8 mouse cellular contexts compared by ENCODE assay signal in genomic region chr2:33640171-33640721, GRCm38 (mm10). TPM values are rescaled to one million over a fixed set of nuclear protein-coding genes. Genes with fewer than 3 reads are reported as not detected.
A peak's percentile ranks its signal among the peaks of the same experiment; 100 is the strongest.
DNase-seq lines count a peak whose midpoint lies in the region; ATAC-seq and TF ChIP-seq lines count a peak whose summit lies in the region.

Gene Lmx1b, minus strand, starts transcription at chr2:33640511.

- no peak for DNase-seq in lung, postnatal 0 days (ENCODE audit: low spot score)
- DNase-seq in lung, adult 18-20 months: no peak
- no peak for DNase-seq in forebrain, embryonic 10.5 days (ENCODE audit: extremely low spot score, low spot score)
- no peak for DNase-seq in adrenal gland, adult (ENCODE audit: inconsistent age in 2 of 2, low spot score in 1 of 2)
- DNase-seq in right cerebral cortex, adult 2 months (ENCODE audit: low spot score in 2 of 2): no peak
- DNase-seq in left cerebral cortex, postnatal 14 days (ENCODE audit: low spot score in 2 of 2): no peak

- H3K27ac ChIP-seq in lung, postnatal 0 days (ENCODE audit: low read length): no peak within 1 kb of the TSS
- H3K27ac ChIP-seq in forebrain, embryonic 10.5 days: peak within 1 kb of the TSS; percentile 67
- H3K27ac ChIP-seq in intestine, embryonic 15.5 days: no peak within 1 kb of the TSS
- H3K27ac ChIP-seq in neural tube, embryonic 12.5 days: no peak within 1 kb of the TSS

- H3K27me3 ChIP-seq in lung, postnatal 0 days (replicated peaks; ENCODE audit: insufficient read depth, low read length): peaks cover 86% of the 10 kb centered on the region
- H3K27me3 ChIP-seq in forebrain, embryonic 10.5 days (ENCODE audit: poor library complexity, severe bottlenecking): peaks cover 100% of the 10 kb centered on the region
- peaks cover 98% of the 10 kb centered on the region for H3K27me3 ChIP-seq in intestine, embryonic 15.5 days (replicated peaks)
- H3K27me3 ChIP-seq in neural tube, embryonic 12.5 days (replicated peaks): peaks cover 92% of the 10 kb centered on the region

- TF ChIP-seq CTCF in lung, postnatal 0 days (IDR thresholded peaks at IDR 0.05): no peak

- peak within 1 kb of the TSS; percentile 35 for H3K4me3 ChIP-seq in lung, postnatal 0 days (ENCODE audit: low read depth, low read length)
- H3K4me3 ChIP-seq in forebrain, embryonic 10.5 days: peak within 1 kb of the TSS; percentile 55
- H3K4me3 ChIP-seq in intestine, embryonic 15.5 days (replicated peaks): peak within 1 kb of the TSS; percentile 43
- H3K4me3 ChIP-seq in neural tube, embryonic 12.5 days: peak within 1 kb of the TSS; percentile 46

- peak; percentile 24 for ATAC-seq in lung, postnatal 0 days
- 0 out of 2 replicates have a peak, but pooled peaks have one; percentile 7 for ATAC-seq in intestine, embryonic 15.5 days
- no peak for ATAC-seq in neural tube, embryonic 12.5 days (ENCODE audit: low FRiP score, low read depth)

- intact Hi-C loops in left cerebral cortex, postnatal 14 days (cut with DNase I): no loop called here

- 2% methylated on average over 50 of the region's 53 CpGs for WGBS in lung, postnatal 0 days
- 1% methylated on average over 53 of the region's 53 CpGs for WGBS in forebrain, embryonic 10.5 days
- WGBS in intestine, embryonic 15.5 days: 2% methylated on average over 53 of the region's 53 CpGs
- 1% methylated on average over 52 of the region's 53 CpGs for WGBS in neural tube, embryonic 12.5 days

- no peak within 1 kb of the TSS for H3K9ac ChIP-seq in lung, postnatal 0 days (replicated peaks; ENCODE audit: low read depth)
- no peak within 1 kb of the TSS for H3K9ac ChIP-seq in intestine, embryonic 15.5 days
- peak within 1 kb of the TSS; percentile 64 for H3K9ac ChIP-seq in neural tube, embryonic 12.5 days

- H3K4me1 ChIP-seq in lung, postnatal 0 days (ENCODE audit: insufficient read depth, low read depth, low read length): peaks cover 11% of the 10 kb centered on the region
- H3K4me1 ChIP-seq in forebrain, embryonic 10.5 days: peaks cover 68% of the 10 kb centered on the region
- H3K4me1 ChIP-seq in intestine, embryonic 15.5 days (replicated peaks): peaks cover 38% of the 10 kb centered on the region
- peaks cover 23% of the 10 kb centered on the region for H3K4me1 ChIP-seq in neural tube, embryonic 12.5 days

- TF ChIP-seq EP300 in lung, postnatal 0 days (IDR thresholded peaks at IDR 0.05): no peak

- H3K36me3 ChIP-seq in lung, postnatal 0 days (ENCODE audit: insufficient read depth, low read length): no peaks in the 10 kb centered on the region
- no peaks in the 10 kb centered on the region for H3K36me3 ChIP-seq in forebrain, embryonic 10.5 days (replicated peaks)
- H3K36me3 ChIP-seq in intestine, embryonic 15.5 days: no peaks in the 10 kb centered on the region
- H3K36me3 ChIP-seq in neural tube, embryonic 12.5 days: no peaks in the 10 kb centered on the region

- H3K9me3 ChIP-seq in lung, postnatal 0 days (ENCODE audit: low read length): no peaks in the 10 kb centered on the region
- no peaks in the 10 kb centered on the region for H3K9me3 ChIP-seq in forebrain, embryonic 10.5 days
- H3K9me3 ChIP-seq in intestine, embryonic 15.5 days: no peaks in the 10 kb centered on the region
- H3K9me3 ChIP-seq in neural tube, embryonic 12.5 days: no peaks in the 10 kb centered on the region

- peak within 1 kb of the TSS; percentile 76 for H3K4me2 ChIP-seq in lung, postnatal 0 days (replicated peaks; ENCODE audit: low read depth, low read length)
- peak within 1 kb of the TSS; percentile 72 for H3K4me2 ChIP-seq in intestine, embryonic 15.5 days (replicated peaks)
- H3K4me2 ChIP-seq in neural tube, embryonic 12.5 days (replicated peaks): peak within 1 kb of the TSS; percentile 60

RNA-seq across cellular contexts. Expression of gene Lmx1b, which starts in this region (rescaled TPM):
- polyA plus RNA-seq in lung, postnatal 0 days (2015; fragmentation: Nextera tagmentation; extraction: Ambion mirVana): not detected in 2 replicates
- polyA plus RNA-seq in forebrain, embryonic 10.5 days (2016; fragmentation: Nextera tagmentation; extraction: Ambion mirVana): 1.3 and 1.5 TPM in 2 replicates
- polyA plus RNA-seq in intestine, embryonic 15.5 days (2015; fragmentation: Nextera tagmentation; extraction: Ambion mirVana): 0.05 TPM in 1 of 2 replicates, not detected in the other
- polyA plus RNA-seq in neural tube, embryonic 12.5 days (2016; fragmentation: Nextera tagmentation; extraction: Ambion mirVana): 4.6 and 4.7 TPM in 2 replicates
- under 1 TPM; 0.42 to 0.59 TPM for total RNA-seq in left cerebral cortex, postnatal 14 days (2021)

Comparison
In these comparisons a context has a peak if more than half of its experiments do, and no peak if none do; other contexts are left out.
1. Peak in ATAC-seq, H3K4me3 ChIP-seq and H3K4me2 ChIP-seq in lung, postnatal 0 days; RNA of the gene not detected or under 1 TPM.
2. Peak in ATAC-seq, H3K4me3 ChIP-seq and H3K4me2 ChIP-seq in intestine, embryonic 15.5 days; RNA of the gene not detected or under 1 TPM.